Mouse (Mus musculus) brown adipose tissue, adult 24 weeks (tissue): ENCODE data around the gene Atg5. TPM values are rescaled to one million over a fixed set of nuclear protein-coding genes. Genes with fewer than 3 reads are reported as not detected.
"Not testable (repeated sequence)": the region's sequence is repeated elsewhere in the genome, so short reads cannot be mapped to it uniquely, and the experiment has no call there.

Experiments
- H3K27ac ChIP-seq: fragments of 200-500 bp; replicated peaks from 2 replicates; pipeline ENCODE4 v1.5.1; 2012; ENCODE audit warnings: low read depth, mild to moderate bottlenecking, low read length
- H3K4me1 ChIP-seq: fragments of 200-500 bp; 2 replicates; pipeline ENCODE4 v1.6.1; 2012; ENCODE audit warnings: low read length, mixed read lengths; ENCODE audit not compliant: control insufficient read depth, insufficient read depth, insufficient read length
- H3K4me3 ChIP-seq: fragments of 200-500 bp; 2 replicates; pipeline ENCODE4 v1.5.1; 2012; ENCODE audit warnings: low read depth, mild to moderate bottlenecking, low read length, moderate library complexity; ENCODE audit not compliant: insufficient read depth
- polyA plus RNA-seq: library from polyadenylated mRNA; stranded (reverse); fragments of >200 nt; gene quantifications from 2 replicates; pipeline ENCODE4 v1.2.4, GENCODE M21; 2012; ENCODE audit not compliant: missing spikeins, insufficient read depth, insufficient read length

The Atg5 gene
- polyA plus RNA-seq, 1 experiment, result 19.1 TPM

- Histone ChIP-seq H3K4me1 (peaks cover 2% of the 10 kb centered on the region), H3K27ac (no peak overlapping the region), H3K4me3 (no peak overlapping the region)
Observed at GRCm38 (mm10) chr10:44328347-44328746, 60.2 kb downstream of the Atg5 start.

- Histone ChIP-seq H3K4me1 (peaks cover 1% of the 10 kb centered on the region), H3K27ac (no peak overlapping the region), H3K4me3 (no peak overlapping the region)
Observed at GRCm38 (mm10) chr10:44330717-44331116, 62.6 kb downstream of the Atg5 start.

- Histone ChIP-seq H3K27ac (no peak overlapping the region), H3K4me1 (no peaks in the 10 kb centered on the region), H3K4me3 (no peak overlapping the region)
Observed at GRCm38 (mm10) chr10:44331469-44331868, 63.3 kb downstream of the Atg5 start.

GRCm38 (mm10) chr10:44332656-44333055, 64.5 kb downstream of the Atg5 start:
- H3K4me1 ChIP-seq, H3K27ac ChIP-seq, H3K4me3 ChIP-seq: not testable (repeated sequence)

GRCm38 (mm10) chr10:44336641-44337382, 68.7 kb downstream of the Atg5 start:
- not testable (repeated sequence) for H3K4me1 ChIP-seq, H3K4me3 ChIP-seq, H3K27ac ChIP-seq

- H3K27ac ChIP-seq, result no peak overlapping the region
- H3K4me1 ChIP-seq, result no peaks in the 10 kb centered on the region; the same call in 1 of the 2 replicates
- H3K4me3 ChIP-seq, result no peak overlapping the region
Observed at GRCm38 (mm10) chr10:44338571-44338970, 70.4 kb downstream of the Atg5 start.

- Histone ChIP-seq H3K4me3 (no peak overlapping the region), H3K27ac (no peak overlapping the region), H3K4me1 (no peaks in the 10 kb centered on the region; the same call in 1 of the 2 replicates)
Observed at GRCm38 (mm10) chr10:44339326-44339725, 71.2 kb downstream of the Atg5 start.

GRCm38 (mm10) chr10:44340928-44341327, 72.8 kb downstream of the Atg5 start:
- Histone ChIP-seq H3K4me1 (no peaks in the 10 kb centered on the region; the same call in 1 of the 2 replicates), H3K27ac (no peak overlapping the region), H3K4me3 (no peak overlapping the region)

GRCm38 (mm10) chr10:44341826-44342521, 73.8 kb downstream of the Atg5 start:
- no peak overlapping the region for H3K4me3 ChIP-seq
- no peak overlapping the region for H3K27ac ChIP-seq
- no peaks in the 10 kb centered on the region; the same call in 1 of the 2 replicates for H3K4me1 ChIP-seq

GRCm38 (mm10) chr10:44343351-44343750, 75.2 kb downstream of the Atg5 start:
- peaks cover under 1% of the 10 kb centered on the region for H3K4me1 ChIP-seq
- no peak overlapping the region for H3K4me3 ChIP-seq
- no peak overlapping the region for H3K27ac ChIP-seq

- Histone ChIP-seq H3K27ac (no peak overlapping the region), H3K4me3 (no peak overlapping the region), H3K4me1 (peaks cover 4% of the 10 kb centered on the region; the same call in 1 of the 2 replicates)
Observed at GRCm38 (mm10) chr10:44347549-44348172, 79.5 kb downstream of the Atg5 start.

- Histone ChIP-seq H3K4me3 (no peak overlapping the region), H3K4me1 (peaks cover 4% of the 10 kb centered on the region; the same call in 1 of the 2 replicates), H3K27ac (no peak overlapping the region)
Observed at GRCm38 (mm10) chr10:44348474-44349415, 80.6 kb downstream of the Atg5 start.

GRCm38 (mm10) chr10:44353467-44353866, 85.3 kb downstream of the Atg5 start:
- 0 out of 2 replicates have a peak, but pooled peaks cover 2% of the 10 kb centered on the region for H3K4me1 ChIP-seq
- no peak overlapping the region for H3K4me3 ChIP-seq
- H3K27ac ChIP-seq, result no peak overlapping the region

GRCm38 (mm10) chr10:44354393-44354792, 86.2 kb downstream of the Atg5 start:
- Histone ChIP-seq H3K27ac (no peak overlapping the region), H3K4me1 (no peaks in the 10 kb centered on the region), H3K4me3 (no peak overlapping the region)
